10 mouse cellular contexts compared by ENCODE assay signal in the genomic region with DNA sequence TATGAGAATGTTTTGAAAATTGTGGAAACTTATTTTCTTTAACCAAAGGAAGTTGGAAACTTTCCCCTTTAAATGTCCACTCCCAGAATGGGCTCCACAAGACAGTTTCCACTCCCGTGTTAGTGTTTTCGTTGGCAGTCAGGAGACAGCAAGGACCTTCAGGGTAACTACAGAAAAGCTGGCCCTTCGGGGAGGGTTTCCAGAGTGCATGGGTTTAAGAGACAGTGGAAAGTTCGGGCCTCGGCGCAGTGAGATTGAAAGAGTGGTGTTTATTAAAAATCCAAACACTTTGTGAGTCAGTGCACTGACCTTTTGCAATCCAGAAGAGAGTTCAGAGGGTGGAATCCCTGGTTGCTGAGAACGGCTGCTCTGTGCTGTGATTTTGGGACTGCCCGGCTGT.
A peak's percentile ranks its signal among the peaks of the same experiment; 100 is the strongest.
DNase-seq lines count a peak whose midpoint lies in the region; ATAC-seq and TF ChIP-seq lines count a peak whose summit lies in the region.
"Had no signal": no experiment of that assay in that cellular context is flagged by ENCODE, and none has a peak within 500 bp of the region (broad histone marks: within the 10 kb centered on the region; RNA-seq: fewer than 3 reads in every experiment).

No protein-coding gene starts in this region.

- TF ChIP-seq CTCF in intestine, postnatal 0 days (IDR thresholded peaks at IDR 0.05; ENCODE audit: low read depth), result no peak
- no peak for TF ChIP-seq CTCF in lung, postnatal 0 days (IDR thresholded peaks at IDR 0.05)

- no peaks in the 10 kb centered on the region for H3K9me3 ChIP-seq in intestine, embryonic 14.5 days (ENCODE audit: control insufficient read depth, low read length)
- H3K9me3 ChIP-seq in intestine, postnatal 0 days (ENCODE audit: control insufficient read depth), result no peaks in the 10 kb centered on the region
- no peaks in the 10 kb centered on the region for H3K9me3 ChIP-seq in heart, embryonic 12.5 days (replicated peaks)
- H3K9me3 ChIP-seq in lung, postnatal 0 days (ENCODE audit: low read length), result no peaks in the 10 kb centered on the region
- H3K9me3 ChIP-seq: liver, embryonic 15.5 days had no signal

- peak overlapping the region; percentile 57; the same call in 1 of the 2 replicates for H3K27ac ChIP-seq in intestine, embryonic 14.5 days (ENCODE audit: low read depth)
- H3K27ac ChIP-seq in intestine, postnatal 0 days (ENCODE audit: low read depth, low read length), result no peak overlapping the region
- peak overlapping the region; percentile 62 for H3K27ac ChIP-seq in heart, embryonic 12.5 days (ENCODE audit: poor library complexity, severe bottlenecking)
- H3K27ac ChIP-seq in lung, postnatal 0 days (ENCODE audit: low read length), result peak overlapping the region; percentile 20; the same call in 1 of the 2 replicates
- H3K27ac ChIP-seq: liver, embryonic 15.5 days had no signal

- ATAC-seq in intestine, embryonic 14.5 days (replicated peaks; ENCODE audit: low FRiP score, low TSS enrichment, low read depth), result no peak
- ATAC-seq in intestine, postnatal 0 days, result no peak
- peak; percentile 61 for ATAC-seq in heart, embryonic 12.5 days (ENCODE audit: insufficient number of reproducible peaks, low FRiP score)
- ATAC-seq in lung, postnatal 0 days, result peak; percentile 43
- ATAC-seq in erythroblast, adult 5-6 weeks (replicated peaks; ENCODE audit: low FRiP score, poor library complexity, severe bottlenecking), result no peak

- no peak overlapping the region for H3K4me3 ChIP-seq in intestine, embryonic 14.5 days (ENCODE audit: low read depth, low read length)
- no peak overlapping the region for H3K4me3 ChIP-seq in intestine, postnatal 0 days (ENCODE audit: low read depth, low read length)
- H3K4me3 ChIP-seq in heart, embryonic 12.5 days, result no peak overlapping the region
- no peak overlapping the region for H3K4me3 ChIP-seq in lung, postnatal 0 days (ENCODE audit: low read depth, low read length)
- H3K4me3 ChIP-seq: liver, embryonic 15.5 days had no signal

- peaks cover 3% of the 10 kb centered on the region; the same call in 1 of the 2 replicates for H3K4me1 ChIP-seq in intestine, embryonic 14.5 days (replicated peaks; ENCODE audit: control insufficient read depth, insufficient read depth, low read length)
- no peaks in the 10 kb centered on the region for H3K4me1 ChIP-seq in intestine, postnatal 0 days (replicated peaks; ENCODE audit: control insufficient read depth, insufficient read depth, low read length)
- H3K4me1 ChIP-seq in heart, embryonic 12.5 days (replicated peaks), result peaks cover 9% of the 10 kb centered on the region; the same call in 1 of the 2 replicates
- H3K4me1 ChIP-seq in lung, postnatal 0 days (ENCODE audit: insufficient read depth, low read depth, low read length), result peaks cover 11% of the 10 kb centered on the region; the same call in 1 of the 2 replicates

- no peak overlapping the region for H3K4me2 ChIP-seq in intestine, embryonic 14.5 days (ENCODE audit: low read length)
- no peak overlapping the region for H3K4me2 ChIP-seq in intestine, postnatal 0 days (replicated peaks; ENCODE audit: low read depth)
- no peak overlapping the region for H3K4me2 ChIP-seq in heart, embryonic 12.5 days
- no peak overlapping the region for H3K4me2 ChIP-seq in lung, postnatal 0 days (replicated peaks; ENCODE audit: low read depth, low read length)
- H3K4me2 ChIP-seq: liver, embryonic 15.5 days had no signal

- 37% methylated on average over 8 of the region's 8 CpGs for WGBS in intestine, embryonic 14.5 days
- 51% methylated on average over 8 of the region's 8 CpGs for WGBS in intestine, postnatal 0 days
- 58% methylated on average over 8 of the region's 8 CpGs for WGBS in heart, embryonic 12.5 days
- WGBS in lung, postnatal 0 days, result 44% methylated on average over 8 of the region's 8 CpGs

- no peak for TF ChIP-seq EP300 in lung, postnatal 0 days (IDR thresholded peaks at IDR 0.05)

- DNase-seq in intestine, embryonic 14.5 days (ENCODE audit: low spot score), result no peak
- DNase-seq in adrenal gland, postnatal 10 days, result peak; percentile 34
- no peak for DNase-seq in lung, postnatal 0 days (ENCODE audit: low spot score)
- DNase-seq in left cerebral cortex, adult 11 months (ENCODE audit: low spot score), result no peak
- DNase-seq in ovary, postnatal 36 days (ENCODE audit: low spot score), result no peak
- DNase-seq: cerebellum, adult 9-10 months had no signal

- H3K27me3 ChIP-seq in intestine, embryonic 14.5 days (replicated peaks; ENCODE audit: control insufficient read depth, insufficient read depth, low read length), result no peaks in the 10 kb centered on the region
- no peaks in the 10 kb centered on the region for H3K27me3 ChIP-seq in intestine, postnatal 0 days (replicated peaks; ENCODE audit: control insufficient read depth, insufficient read depth, low read length)
- H3K27me3 ChIP-seq in heart, embryonic 12.5 days (replicated peaks), result no peaks in the 10 kb centered on the region
- H3K27me3 ChIP-seq in lung, postnatal 0 days (replicated peaks; ENCODE audit: insufficient read depth, low read length), result no peaks in the 10 kb centered on the region
- H3K27me3 ChIP-seq: liver, embryonic 15.5 days had no signal

- H3K9ac ChIP-seq in intestine, embryonic 14.5 days (ENCODE audit: low read length), result no peak overlapping the region
- no peak overlapping the region for H3K9ac ChIP-seq in intestine, postnatal 0 days (ENCODE audit: low read depth, low read length)
- H3K9ac ChIP-seq in heart, embryonic 12.5 days, result no peak overlapping the region
- no peak overlapping the region for H3K9ac ChIP-seq in lung, postnatal 0 days (replicated peaks; ENCODE audit: low read depth)
- H3K9ac ChIP-seq: liver, embryonic 15.5 days had no signal

- H3K36me3 ChIP-seq in intestine, embryonic 14.5 days (ENCODE audit: control insufficient read depth, insufficient read depth, low read length), result 0 out of 2 replicates have a peak, but pooled peaks cover 4% of the 10 kb centered on the region
- peaks cover 6% of the 10 kb centered on the region; the same call in 1 of the 2 replicates for H3K36me3 ChIP-seq in intestine, postnatal 0 days (ENCODE audit: control insufficient read depth, insufficient read depth)
- H3K36me3 ChIP-seq in heart, embryonic 12.5 days, result no peaks in the 10 kb centered on the region
- H3K36me3 ChIP-seq in lung, postnatal 0 days (ENCODE audit: insufficient read depth, low read length), result no peaks in the 10 kb centered on the region
- H3K36me3 ChIP-seq: liver, embryonic 15.5 days had no signal

Comparison
In these comparisons a context has a peak if more than half of its experiments do, and no peak if none do; other contexts are left out.
1. ATAC-seq: peak in heart, embryonic 12.5 days (single experiment) and lung, postnatal 0 days (single experiment); none in intestine, embryonic 14.5 days (single experiment), intestine, postnatal 0 days (single experiment) and erythroblast, adult 5-6 weeks (single experiment).